In the genomic region with DNA sequence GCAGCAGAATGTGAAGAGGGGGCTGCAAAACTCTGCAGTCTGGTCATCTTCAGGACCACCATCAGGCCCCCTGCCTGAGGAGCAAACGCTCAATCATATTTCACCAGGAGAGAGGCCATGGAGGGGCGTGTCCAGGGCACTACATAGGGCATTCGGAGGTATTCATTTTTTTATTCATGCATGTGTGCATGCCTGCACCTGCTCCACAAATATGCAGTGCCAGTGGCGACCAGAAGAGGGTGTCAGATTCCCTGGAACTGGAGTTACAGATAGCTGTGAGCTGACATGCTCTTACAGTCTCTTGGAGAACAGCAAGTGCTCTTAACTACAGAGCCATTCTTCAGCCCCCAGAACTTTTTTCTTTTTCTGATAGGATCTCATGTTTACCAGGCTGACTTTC, we compare ENCODE assay signal across 10 mouse cellular contexts. TPM values are rescaled to one million over a fixed set of nuclear protein-coding genes. Genes with fewer than 3 reads are reported as not detected.
A peak's percentile ranks its signal among the peaks of the same experiment; 100 is the strongest.
DNase-seq lines count a peak whose midpoint lies in the region; ATAC-seq and TF ChIP-seq lines count a peak whose summit lies in the region.
"Had no signal": no experiment of that assay in that cellular context is flagged by ENCODE, and none has a peak within 500 bp of the region (broad histone marks: within the 10 kb centered on the region; RNA-seq: fewer than 3 reads in every experiment).

No protein-coding gene starts in this region.

- H3K27me3 ChIP-seq in hindbrain, embryonic 12.5 days: no peaks in the 10 kb centered on the region
- H3K27me3 ChIP-seq in splenic B cell, adult 2 months (ENCODE audit: control insufficient read depth, insufficient read depth, low read length, poor library complexity, severe bottlenecking): no peaks in the 10 kb centered on the region

- no peak overlapping the region for H3K27ac ChIP-seq in hindbrain, embryonic 12.5 days
- no peak overlapping the region for H3K27ac ChIP-seq in left cerebral cortex, adult 2 months

- no peaks in the 10 kb centered on the region for H3K36me3 ChIP-seq in hindbrain, embryonic 12.5 days
- H3K36me3 ChIP-seq in splenic B cell, adult 2 months (ENCODE audit: control insufficient read depth, insufficient read depth, low read length, poor library complexity, severe bottlenecking): no peaks in the 10 kb centered on the region
- H3K36me3 ChIP-seq: G1E had no signal

- peak; percentile 64 for ATAC-seq in hindbrain, embryonic 12.5 days (ENCODE audit: low FRiP score)

- H3K4me1 ChIP-seq in hindbrain, embryonic 12.5 days: 0 out of 2 replicates have a peak, but pooled peaks cover 5% of the 10 kb centered on the region

- peak; percentile 20 for DNase-seq in gastrocnemius, postnatal 10 days
- DNase-seq in gastrocnemius, postnatal 4 days (ENCODE audit: low spot score in 2 of 2): no peak
- peak; percentile 42 for DNase-seq in adipocyte (ENCODE audit: low spot score)
- peak; percentile 64 for DNase-seq in embryo, embryonic 11 days
- DNase-seq in left cerebral cortex, adult 2 months (ENCODE audit: extremely low spot score in 1 of 2, low spot score in 2 of 2): peak; percentile 63 to 73
- DNase-seq in mesoderm, embryonic 11.5 days (ENCODE audit: low read depth, low spot score): peak; percentile 71
- peak; percentile 9 for DNase-seq in splenic B cell, adult 2 months (ENCODE audit: low read depth, low spot score)

- WGBS in hindbrain, embryonic 12.5 days: 23% methylated on average over 4 of the region's 4 CpGs

- H3K9ac ChIP-seq in hindbrain, embryonic 12.5 days: no peak overlapping the region

- no peak overlapping the region for H3K4me3 ChIP-seq in hindbrain, embryonic 12.5 days
- no peak overlapping the region for H3K4me3 ChIP-seq in left cerebral cortex, adult 2 months

- intact Hi-C loops in left cerebral cortex, adult 2 months (cut with DNase I): no loop called here

- H3K9me3 ChIP-seq in hindbrain, embryonic 12.5 days (replicated peaks): no peaks in the 10 kb centered on the region
- H3K9me3 ChIP-seq: G1E had no signal

- peak; percentile 74 for TF ChIP-seq CTCF in left cerebral cortex, adult 2 months (IDR thresholded peaks at IDR 0.05)

- H3K4me2 ChIP-seq in hindbrain, embryonic 12.5 days (replicated peaks): no peak overlapping the region

RNA-seq across cellular contexts. Expression of gene Gpr6, which starts 56.4 kb away (rescaled TPM):
- not detected for total RNA-seq in gastrocnemius, postnatal 10 days (2021)
- total RNA-seq in gastrocnemius, postnatal 4 days (2021): not detected
- 0.13 and 0.23 TPM in 2 replicates for polyA plus RNA-seq in hindbrain, embryonic 12.5 days (2016; fragmentation: Nextera tagmentation; extraction: Ambion mirVana)
- 1 to 10 TPM; 3.3 to 6.5 TPM for total RNA-seq in left cerebral cortex, adult 2 months (2021)
- polyA plus RNA-seq: G1E; lung, embryonic 16.5 days had no signal

Comparison
In these comparisons a context has a peak if more than half of its experiments do, and no peak if none do; other contexts are left out.
1. DNase-seq: peak in gastrocnemius, postnatal 10 days (single experiment), adipocyte (single experiment), embryo, embryonic 11 days (single experiment), left cerebral cortex, adult 2 months (2 of 2), mesoderm, embryonic 11.5 days (single experiment) and splenic B cell, adult 2 months (single experiment); none in gastrocnemius, postnatal 4 days (0 of 2).
2. RNA of gene Gpr6, which starts 56.4 kb away (total RNA-seq): 3.3 to 6.5 TPM in left cerebral cortex, adult 2 months; not detected in gastrocnemius, postnatal 10 days and not detected in gastrocnemius, postnatal 4 days; every median in the first group is over 4 times any median in the second.